Mouse (Mus musculus): ENCODE measurements at regions not wholly inside any gene's neighbourhood (a gene's known extent, or its start where the extent isn't known, plus 50 kb on each side); places are given as distances from the start of the nearest gene placed in this dataset.
"Not testable (repeated sequence)": the region's sequence is repeated elsewhere in the genome, so short reads cannot be mapped to it uniquely, and the experiment has no call there.

DNA sequence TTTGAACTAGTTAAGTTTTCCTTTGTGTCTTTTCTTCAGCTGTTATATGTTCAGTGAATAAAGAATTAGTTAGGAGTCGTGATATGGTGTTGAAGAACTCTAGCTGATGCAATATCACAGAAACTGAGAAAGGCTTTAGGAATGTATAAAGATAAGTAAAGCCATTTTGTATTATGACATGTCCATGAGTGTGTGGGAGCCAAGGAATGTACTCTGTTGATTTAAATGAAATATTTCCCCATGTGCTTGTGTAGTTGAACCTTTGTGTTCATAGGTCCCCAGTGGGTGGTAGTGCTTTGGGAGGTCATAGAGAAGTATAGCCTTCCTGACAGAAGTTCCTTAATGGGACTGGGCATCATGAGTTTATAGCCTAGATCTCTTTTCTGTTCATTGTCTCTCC, 542.2 kb downstream of the Serpinb8 start:
- Histone ChIP-seq H3K27me3 (replicated peaks; ENCODE audit: control insufficient read depth, insufficient read depth, low read length) (no peaks in the 10 kb centered on the region), H3K4me2 (no peak overlapping the region), H3K4me1 (replicated peaks; ENCODE audit: control insufficient read depth, insufficient read depth, low read length) (no peaks in the 10 kb centered on the region), H3K36me3 (ENCODE audit: control insufficient read depth, insufficient read depth, low read length) (no peaks in the 10 kb centered on the region), H3K9me3 (ENCODE audit: control insufficient read depth, low read length) (no peaks in the 10 kb centered on the region), H3K4me3 (ENCODE audit: low read depth, low read length) (no peak overlapping the region), H3K27ac (ENCODE audit: low read depth, low read length) (no peak overlapping the region), H3K9ac (ENCODE audit: low read depth, low read length) (no peak overlapping the region)
- ATAC-seq (replicated peaks; ENCODE audit: low FRiP score) = no peak
- no peak for DNase-seq (ENCODE audit: low spot score)
- WGBS = 63% methylated on average over 1 of the region's 1 CpGs

DNA sequence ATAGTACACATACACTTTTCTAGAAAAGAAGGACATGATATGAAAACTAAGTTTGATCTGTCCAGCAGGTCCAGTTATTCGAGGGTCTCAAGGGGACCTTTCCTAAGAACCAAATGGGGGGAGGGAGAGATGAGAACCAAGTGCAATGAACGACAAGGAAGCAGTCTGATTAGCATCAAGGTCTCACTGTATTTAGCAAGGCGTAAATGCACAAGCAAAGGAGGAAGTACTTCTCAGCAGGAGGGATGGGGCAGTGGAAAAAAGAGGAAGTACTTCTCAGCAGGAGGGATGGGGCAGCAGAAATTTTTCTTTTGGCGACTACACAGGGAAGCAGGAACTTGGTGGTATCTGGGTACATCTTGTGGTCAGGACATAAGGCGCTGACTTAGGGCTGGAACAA, 545.5 kb downstream of the Serpinb8 start:
- 78% methylated on average over 5 of the region's 5 CpGs for WGBS

DNA sequence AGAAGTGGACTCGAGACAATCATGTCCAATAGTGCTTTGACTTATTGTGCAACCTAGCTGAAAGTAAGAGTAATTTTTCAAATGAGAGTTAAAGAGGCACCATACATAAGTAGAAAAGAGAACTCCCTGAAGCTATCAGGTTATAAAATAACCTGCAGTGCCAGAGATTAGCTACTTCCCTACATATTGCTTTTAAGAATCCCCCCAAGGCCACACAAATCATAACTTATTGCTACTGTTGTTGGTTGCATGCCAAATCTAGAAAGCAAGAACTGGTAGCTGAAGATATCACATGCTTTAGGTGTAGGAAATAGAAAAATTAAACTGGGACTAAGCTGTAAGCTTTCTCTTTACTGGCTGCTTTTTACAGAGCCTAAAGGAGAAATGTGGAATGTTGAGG, 554.3 kb downstream of the Serpinb8 start:
- 61% methylated on average over 1 of the region's 1 CpGs for WGBS
- no peak overlapping the region for H3K9ac ChIP-seq (ENCODE audit: low read depth, low read length)
- H3K9me3 ChIP-seq (ENCODE audit: control insufficient read depth, low read length) = no peaks in the 10 kb centered on the region
- no peak overlapping the region for H3K27ac ChIP-seq (ENCODE audit: low read depth, low read length)
- no peak overlapping the region for H3K4me3 ChIP-seq (ENCODE audit: low read depth, low read length)
- no peaks in the 10 kb centered on the region for H3K36me3 ChIP-seq (ENCODE audit: control insufficient read depth, insufficient read depth, low read length)
- DNase-seq (ENCODE audit: low spot score) (no peak), ATAC-seq (replicated peaks; ENCODE audit: low FRiP score) (no peak)
- no peaks in the 10 kb centered on the region for H3K4me1 ChIP-seq (replicated peaks; ENCODE audit: control insufficient read depth, insufficient read depth, low read length)
- no peak overlapping the region for H3K4me2 ChIP-seq
- H3K27me3 ChIP-seq (replicated peaks; ENCODE audit: control insufficient read depth, insufficient read depth, low read length) = no peaks in the 10 kb centered on the region

More for the DNA sequence above, 545.5 kb downstream of the Serpinb8 start:
- H3K27ac ChIP-seq (ENCODE audit: low read depth, low read length); H3K4me2 ChIP-seq; H3K4me3 ChIP-seq (ENCODE audit: low read depth, low read length); H3K36me3 ChIP-seq (ENCODE audit: control insufficient read depth, insufficient read depth, low read length); ATAC-seq (replicated peaks; ENCODE audit: low FRiP score); DNase-seq (ENCODE audit: low spot score); H3K4me1 ChIP-seq (replicated peaks; ENCODE audit: control insufficient read depth, insufficient read depth, low read length); H3K27me3 ChIP-seq (replicated peaks; ENCODE audit: control insufficient read depth, insufficient read depth, low read length); H3K9me3 ChIP-seq (ENCODE audit: control insufficient read depth, low read length); H3K9ac ChIP-seq (ENCODE audit: low read depth, low read length): not testable (repeated sequence)

DNA sequence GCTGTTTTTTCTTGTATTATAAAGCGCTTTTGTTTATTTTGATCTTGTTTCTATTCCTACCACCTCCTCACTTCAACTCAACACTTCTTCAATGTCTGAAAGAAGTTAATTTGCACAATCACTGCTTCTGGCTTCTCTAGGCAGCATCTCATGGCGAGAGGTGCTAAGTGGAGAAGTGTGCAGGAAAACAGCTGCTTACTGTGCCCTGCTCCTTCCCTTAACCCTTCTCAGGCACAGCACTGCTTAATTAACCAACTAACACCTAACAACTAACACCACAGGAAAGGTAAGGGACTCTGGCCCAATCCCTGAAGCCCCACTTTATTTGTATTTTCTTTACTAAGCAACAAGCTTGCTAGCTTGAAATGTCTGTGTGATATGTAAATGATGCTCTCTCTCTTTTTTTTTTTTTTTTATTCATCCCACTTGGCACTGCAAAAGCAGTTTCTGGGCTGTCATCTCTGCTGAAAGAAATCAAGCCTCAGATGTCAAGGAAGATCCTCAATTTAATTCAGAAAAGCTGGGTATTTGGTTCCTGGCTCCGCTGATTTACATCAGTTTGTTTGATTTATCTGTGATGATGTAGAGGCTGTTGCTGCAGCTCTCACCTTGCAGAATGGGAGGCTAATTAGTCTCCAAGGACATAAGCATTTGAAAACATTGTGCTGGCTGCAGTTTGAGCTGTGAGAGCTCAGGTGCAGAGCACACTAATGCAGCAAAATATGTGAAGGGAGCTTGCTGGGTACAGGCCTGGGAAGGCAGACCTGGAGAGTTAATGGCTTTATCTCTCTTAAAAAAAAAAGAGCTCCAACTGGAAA, 591.8 kb downstream of the Serpinb8 start:
- ATAC-seq (replicated peaks; ENCODE audit: low FRiP score) = no peak
- Histone ChIP-seq H3K4me1 (replicated peaks; ENCODE audit: control insufficient read depth, insufficient read depth, low read length) (no peaks in the 10 kb centered on the region), H3K27ac (ENCODE audit: low read depth, low read length) (no peak overlapping the region), H3K4me2 (no peak overlapping the region), H3K9ac (ENCODE audit: low read depth, low read length) (no peak overlapping the region), H3K9me3 (ENCODE audit: control insufficient read depth, low read length) (no peaks in the 10 kb centered on the region), H3K27me3 (replicated peaks; ENCODE audit: control insufficient read depth, insufficient read depth, low read length) (no peaks in the 10 kb centered on the region), H3K4me3 (ENCODE audit: low read depth, low read length) (no peak overlapping the region), H3K36me3 (ENCODE audit: control insufficient read depth, insufficient read depth, low read length) (no peaks in the 10 kb centered on the region)
- WGBS = 35% methylated on average over 3 of the region's 3 CpGs
- DNase-seq (ENCODE audit: low spot score) = no peak

DNA sequence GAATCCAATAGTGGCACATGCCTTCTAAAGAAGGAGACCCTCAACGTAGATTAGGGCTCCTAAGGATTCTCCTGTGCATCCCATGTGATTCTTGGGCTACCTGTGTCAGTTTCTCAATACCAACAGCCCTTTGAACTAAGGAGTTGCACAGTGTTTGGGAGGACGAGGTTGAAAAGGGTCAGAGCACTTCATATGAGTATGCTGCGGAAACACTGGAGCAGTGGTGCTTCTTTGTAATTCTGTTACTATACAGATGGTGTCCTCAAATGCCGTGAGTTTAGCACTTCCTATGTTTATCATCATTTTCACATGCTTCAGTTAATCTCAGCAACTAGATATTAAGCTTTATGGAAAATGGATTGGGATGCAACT, 592.3 kb downstream of the Serpinb8 start:
- Histone ChIP-seq H3K27me3 (replicated peaks; ENCODE audit: control insufficient read depth, insufficient read depth, low read length) (no peaks in the 10 kb centered on the region), H3K27ac (ENCODE audit: low read depth, low read length) (no peak overlapping the region), H3K4me2 (no peak overlapping the region), H3K36me3 (ENCODE audit: control insufficient read depth, insufficient read depth, low read length) (no peaks in the 10 kb centered on the region), H3K9me3 (ENCODE audit: control insufficient read depth, low read length) (no peaks in the 10 kb centered on the region), H3K9ac (ENCODE audit: low read depth, low read length) (no peak overlapping the region), H3K4me3 (ENCODE audit: low read depth, low read length) (no peak overlapping the region), H3K4me1 (replicated peaks; ENCODE audit: control insufficient read depth, insufficient read depth, low read length) (no peaks in the 10 kb centered on the region)
- ATAC-seq (replicated peaks; ENCODE audit: low FRiP score) (no peak), DNase-seq (ENCODE audit: low spot score) (no peak)
- 40% methylated on average over 4 of the region's 4 CpGs for WGBS

DNA sequence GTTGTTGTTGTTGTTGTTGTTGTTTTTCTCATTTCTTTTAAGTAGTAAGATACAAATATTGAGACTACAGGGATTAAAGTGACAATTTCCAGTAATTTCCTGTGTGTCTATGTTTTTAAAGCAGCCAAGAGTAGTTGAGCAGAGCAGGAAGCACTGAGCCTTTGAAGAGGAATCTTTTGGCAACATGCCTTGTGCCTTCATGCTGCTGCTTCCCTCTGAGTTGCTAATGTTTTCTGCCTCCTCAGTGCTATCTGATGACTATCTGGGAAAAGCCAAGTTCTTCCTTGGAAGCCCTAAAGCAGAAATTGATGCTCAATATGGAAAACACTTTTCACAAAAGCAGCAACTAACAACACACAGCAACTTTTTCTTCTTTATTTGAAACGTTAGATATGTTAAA, 634.2 kb downstream of the Serpinb8 start:
- Histone ChIP-seq H3K4me1 (replicated peaks; ENCODE audit: control insufficient read depth, insufficient read depth, low read length) (no peaks in the 10 kb centered on the region), H3K36me3 (ENCODE audit: control insufficient read depth, insufficient read depth, low read length) (no peaks in the 10 kb centered on the region), H3K4me3 (ENCODE audit: low read depth, low read length) (no peak overlapping the region), H3K27me3 (replicated peaks; ENCODE audit: control insufficient read depth, insufficient read depth, low read length) (no peaks in the 10 kb centered on the region), H3K4me2 (no peak overlapping the region), H3K27ac (ENCODE audit: low read depth, low read length) (no peak overlapping the region), H3K9ac (ENCODE audit: low read depth, low read length) (no peak overlapping the region), H3K9me3 (ENCODE audit: control insufficient read depth, low read length) (no peaks in the 10 kb centered on the region)
- ATAC-seq (replicated peaks; ENCODE audit: low FRiP score) = no peak
- 65% methylated on average over 1 of the region's 1 CpGs for WGBS
- no peak for DNase-seq (ENCODE audit: low spot score)

DNA sequence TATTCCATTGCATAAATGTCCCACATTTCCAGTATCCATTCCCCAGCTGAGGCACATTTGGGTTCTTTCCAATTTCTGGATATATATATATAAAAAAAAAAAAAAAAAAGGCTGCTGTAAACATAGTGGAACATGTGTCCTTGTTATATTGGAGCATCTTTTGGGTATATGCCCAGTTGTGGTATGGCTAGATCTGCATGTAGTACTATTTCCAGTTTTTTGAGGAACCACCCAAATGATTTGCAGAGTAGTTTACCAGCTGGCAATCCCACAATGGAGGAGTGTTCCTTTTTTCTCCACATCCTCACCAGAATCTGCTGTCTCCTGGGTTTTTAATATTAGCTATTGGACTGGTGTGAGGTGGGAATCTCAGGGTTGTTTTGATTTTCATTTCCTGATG, 650.3 kb downstream of the Serpinb8 start:
- DNase-seq (ENCODE audit: low spot score) (no peak), ATAC-seq (replicated peaks; ENCODE audit: low FRiP score) (no peak)
- no peak overlapping the region for H3K4me3 ChIP-seq (ENCODE audit: low read depth, low read length)
- no peaks in the 10 kb centered on the region for H3K4me1 ChIP-seq (replicated peaks; ENCODE audit: control insufficient read depth, insufficient read depth, low read length)
- no peaks in the 10 kb centered on the region for H3K27me3 ChIP-seq (replicated peaks; ENCODE audit: control insufficient read depth, insufficient read depth, low read length)
- H3K4me2 ChIP-seq = no peak overlapping the region
- H3K27ac ChIP-seq (ENCODE audit: low read depth, low read length) = no peak overlapping the region
- H3K36me3 ChIP-seq (ENCODE audit: control insufficient read depth, insufficient read depth, low read length) = no peaks in the 10 kb centered on the region
- no peak overlapping the region for H3K9ac ChIP-seq (ENCODE audit: low read depth, low read length)
- no peaks in the 10 kb centered on the region for H3K9me3 ChIP-seq (ENCODE audit: control insufficient read depth, low read length)

DNA sequence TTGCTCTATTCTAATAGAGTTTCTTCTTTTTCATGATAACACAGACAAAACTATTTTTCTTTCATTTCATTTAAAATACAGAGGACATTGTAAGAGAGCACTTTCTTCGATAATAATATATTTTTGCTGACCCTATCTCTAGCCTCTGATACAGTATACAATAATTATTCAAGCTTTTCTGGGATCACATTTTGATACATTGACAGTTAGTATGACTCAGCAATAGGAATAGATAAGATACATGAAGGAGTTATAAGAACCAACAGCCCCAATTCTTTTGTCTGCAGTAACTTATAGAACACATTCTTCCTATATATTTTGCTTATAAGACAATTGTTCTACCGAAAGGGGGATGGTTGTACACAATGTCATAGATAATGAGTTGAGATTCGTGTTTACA, 665.3 kb downstream of the Serpinb8 start:
- Histone ChIP-seq H3K27ac (ENCODE audit: low read depth, low read length) (no peak overlapping the region), H3K4me2 (no peak overlapping the region), H3K27me3 (replicated peaks; ENCODE audit: control insufficient read depth, insufficient read depth, low read length) (no peaks in the 10 kb centered on the region), H3K9me3 (ENCODE audit: control insufficient read depth, low read length) (no peaks in the 10 kb centered on the region), H3K36me3 (ENCODE audit: control insufficient read depth, insufficient read depth, low read length) (no peaks in the 10 kb centered on the region), H3K4me3 (ENCODE audit: low read depth, low read length) (no peak overlapping the region), H3K9ac (ENCODE audit: low read depth, low read length) (no peak overlapping the region), H3K4me1 (replicated peaks; ENCODE audit: control insufficient read depth, insufficient read depth, low read length) (no peaks in the 10 kb centered on the region)
- no peak for ATAC-seq (replicated peaks; ENCODE audit: low FRiP score)
- WGBS = 77% methylated on average over 3 of the region's 3 CpGs
- no peak for DNase-seq (ENCODE audit: low spot score)

DNA sequence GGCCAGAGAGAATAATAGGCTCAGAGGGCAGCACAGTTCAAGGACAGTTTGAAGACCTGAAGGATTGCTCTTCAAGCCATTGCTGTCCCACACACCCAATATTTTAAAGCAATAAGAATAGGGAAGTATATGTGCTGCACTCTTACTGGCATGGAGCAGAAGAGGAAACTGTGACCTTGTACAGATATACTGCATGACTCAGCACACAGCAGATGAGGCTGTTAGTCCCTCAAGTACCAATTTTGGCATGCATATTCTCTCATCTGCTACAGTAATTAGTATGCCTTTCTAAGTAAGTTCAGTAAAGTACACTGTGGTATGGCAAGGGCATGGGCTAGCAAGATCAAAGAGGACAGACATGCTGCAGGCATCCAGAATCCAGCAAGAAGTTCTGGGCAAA, 669.5 kb downstream of the Serpinb8 start:
- H3K9me3 ChIP-seq (ENCODE audit: control insufficient read depth, low read length) = no peaks in the 10 kb centered on the region
- no peak overlapping the region for H3K4me2 ChIP-seq
- no peaks in the 10 kb centered on the region for H3K27me3 ChIP-seq (replicated peaks; ENCODE audit: control insufficient read depth, insufficient read depth, low read length)
- H3K9ac ChIP-seq (ENCODE audit: low read depth, low read length) = no peak overlapping the region
- peak; percentile 49; the same call in 1 of the 2 replicates for ATAC-seq (replicated peaks; ENCODE audit: low FRiP score)
- H3K36me3 ChIP-seq (ENCODE audit: control insufficient read depth, insufficient read depth, low read length) = no peaks in the 10 kb centered on the region
- H3K27ac ChIP-seq (ENCODE audit: low read depth, low read length) = no peak overlapping the region
- no peaks in the 10 kb centered on the region for H3K4me1 ChIP-seq (replicated peaks; ENCODE audit: control insufficient read depth, insufficient read depth, low read length)
- DNase-seq (ENCODE audit: low spot score) = no peak
- H3K4me3 ChIP-seq (ENCODE audit: low read depth, low read length) = no peak overlapping the region

Data from liver, embryonic 11.5 days (tissue).